Mouse (Mus musculus) ES-Bruce4 (cell line): Measurements from ENCODE around the gene F12. TPM values are rescaled to one million over a fixed set of nuclear protein-coding genes. Genes with fewer than 3 reads are reported as not detected.

Experiments
- H3K27ac ChIP-seq: 2 replicates; pipeline ENCODE4 v1.5.1; 2012; ENCODE audit warnings: low read length, inconsistent platforms; ENCODE audit not compliant: insufficient read depth
- H3K27me3 ChIP-seq: 2 replicates; pipeline ENCODE4 v1.6.1; 2012; ENCODE audit warnings: mild to moderate bottlenecking, low read length, inconsistent platforms; ENCODE audit not compliant: control insufficient read depth, poor library complexity, insufficient read depth, severe bottlenecking
- H3K36me3 ChIP-seq: 2 replicates; pipeline ENCODE4 v1.6.1; 2012; ENCODE audit warnings: inconsistent platforms, mild to moderate bottlenecking, low read length, moderate library complexity; ENCODE audit not compliant: control insufficient read depth, poor library complexity, insufficient read depth, severe bottlenecking
- H3K4me1 ChIP-seq: one replicate; pipeline ENCODE4 v1.8.1; 2011; ENCODE audit warnings: low read length; ENCODE audit not compliant: control insufficient read depth, insufficient read depth
- H3K4me3 ChIP-seq: 2 replicates; pipeline ENCODE4 v1.5.1; 2011; ENCODE audit warnings: low read depth, mild to moderate bottlenecking, low read length
- H3K9ac ChIP-seq: 2 replicates; pipeline ENCODE4 v1.6.1; 2012; ENCODE audit warnings: low read depth, mild to moderate bottlenecking, inconsistent platforms; ENCODE audit not compliant: poor library complexity, severe bottlenecking
- H3K9me3 ChIP-seq: replicated peaks from 2 replicates; pipeline ENCODE4 v1.6.1; 2012; ENCODE audit warnings: mild to moderate bottlenecking, low read length, inconsistent platforms; ENCODE audit not compliant: control insufficient read depth, poor library complexity, insufficient read depth, severe bottlenecking
- CTCF ChIP-seq: IDR thresholded peaks from one replicate; pipeline ENCODE4 v1.8.1; 2011; ENCODE audit warnings: low read depth, low read length
- EP300 ChIP-seq: IDR thresholded peaks from 2 replicates; pipeline ENCODE4 v1.6.1; 2011; ENCODE audit warnings: low read depth, low read length; ENCODE audit not compliant: insufficient read depth
- POLR2A ChIP-seq: IDR thresholded peaks from one replicate; pipeline ENCODE4 v1.8.1; 2011; ENCODE audit warnings: low read length; ENCODE audit not compliant: insufficient read depth
- polyA plus RNA-seq: library from polyadenylated mRNA; stranded (reverse); fragments of >200 nt; gene quantifications from 2 replicates; pipeline ENCODE4 v1.2.4, GENCODE M21; 2011; ENCODE audit warnings: low read depth; ENCODE audit not compliant: missing spikeins, insufficient read depth, insufficient read length

Gene F12
- polyA plus RNA-seq, 1 experiment: not detected

- H3K36me3 ChIP-seq: no peaks in the 10 kb centered on the region
- no peaks in the 10 kb centered on the region for H3K9me3 ChIP-seq
- H3K4me1 ChIP-seq: no peaks in the 10 kb centered on the region
- H3K27ac ChIP-seq: no peak overlapping the region
- no peaks in the 10 kb centered on the region for H3K27me3 ChIP-seq
- TF ChIP-seq EP300 (no peak), CTCF (no peak), POLR2A (no peak)
- H3K9ac ChIP-seq: no peak overlapping the region
- H3K4me3 ChIP-seq: no peak overlapping the region
Observed at GRCm38 (mm10) chr13:55371007-55371681, 55.4 kb downstream of the F12 start.

DNA sequence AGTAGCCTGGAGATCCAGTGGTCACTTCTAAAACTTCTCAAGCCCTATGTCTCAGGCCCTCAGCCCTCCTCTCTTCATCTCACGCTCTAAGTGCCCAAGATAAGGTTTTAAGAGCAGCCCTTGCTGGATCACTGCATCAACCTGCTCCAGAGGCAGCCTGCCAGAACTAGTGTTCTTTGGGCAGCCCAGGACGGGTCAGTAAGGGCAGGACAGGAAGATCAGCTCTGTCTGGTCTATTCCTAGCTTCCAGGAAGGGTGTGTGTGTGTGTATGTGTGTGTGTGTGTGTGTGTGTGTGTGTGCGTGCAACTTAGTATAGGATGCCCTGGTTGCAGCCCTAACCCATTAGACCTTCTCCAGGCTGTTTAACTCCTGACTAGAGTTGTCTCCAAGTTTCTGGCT is 56.4 kb downstream of the F12 start:
- H3K36me3 ChIP-seq: no peaks in the 10 kb centered on the region
- no peaks in the 10 kb centered on the region for H3K9me3 ChIP-seq
- H3K27me3 ChIP-seq: no peaks in the 10 kb centered on the region
- TF ChIP-seq EP300 (no peak), CTCF (no peak), POLR2A (no peak)
- H3K4me1 ChIP-seq: no peaks in the 10 kb centered on the region
- H3K27ac ChIP-seq: no peak overlapping the region
- H3K4me3 ChIP-seq: no peak overlapping the region
- no peak overlapping the region for H3K9ac ChIP-seq

DNA sequence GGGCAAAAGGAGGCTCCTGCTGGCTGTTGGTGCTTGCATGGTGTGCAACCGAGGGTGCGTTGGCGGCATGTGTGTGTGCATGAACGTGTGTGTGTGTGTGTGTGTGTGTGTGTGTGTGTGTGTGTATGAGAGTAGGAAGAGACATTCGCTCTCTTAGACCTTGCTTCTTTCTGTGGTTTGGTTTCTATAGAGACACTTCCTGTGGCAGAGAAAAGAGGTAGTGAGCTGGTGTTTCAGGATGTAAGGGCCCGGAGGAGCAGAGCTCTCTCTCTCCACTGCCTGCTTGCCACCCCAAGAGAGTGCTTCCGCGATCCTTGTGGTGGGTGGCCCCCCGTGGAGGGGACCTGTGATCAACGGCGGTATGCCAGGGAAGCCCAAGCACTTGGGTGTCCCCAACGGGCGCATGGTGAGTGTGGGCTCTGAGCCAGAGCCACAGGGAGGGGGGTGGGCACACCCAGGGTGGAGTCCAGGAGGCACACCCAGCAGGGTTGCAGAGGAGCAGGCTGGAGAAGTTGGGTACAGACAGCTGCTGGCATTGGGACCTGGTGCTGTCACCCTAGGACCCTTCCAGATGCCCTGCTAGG is 57.0 kb downstream of the F12 start, which contains the start of gene Rgs14:
Gene Rgs14, plus strand, starts transcription at position 202 of the 584 bp plus-strand sequence.
- Histone ChIP-seq H3K27me3 (no peaks in the 10 kb centered on the region), H3K9me3 (no peaks in the 10 kb centered on the region), H3K4me1 (no peaks in the 10 kb centered on the region), H3K9ac (no peak within 1 kb of the TSS), H3K4me3 (no peak within 1 kb of the TSS), H3K36me3 (no peaks in the 10 kb centered on the region), H3K27ac (no peak within 1 kb of the TSS)
- TF ChIP-seq EP300 (no peak), CTCF (no peak), POLR2A (no peak)

GRCm38 (mm10) chr13:55368401-55368800 is 58.2 kb downstream of the F12 start:
- Histone ChIP-seq H3K27ac (no peak overlapping the region), H3K9me3 (no peaks in the 10 kb centered on the region), H3K9ac (no peak overlapping the region), H3K27me3 (no peaks in the 10 kb centered on the region), H3K4me1 (no peaks in the 10 kb centered on the region), H3K4me3 (no peak overlapping the region), H3K36me3 (no peaks in the 10 kb centered on the region)
- no peak for TF ChIP-seq POLR2A
- TF ChIP-seq EP300: no peak
- TF ChIP-seq CTCF: no peak

Other genes with a start within 250 kb of the F12 start
- 162 TPM in 2 replicates for gene Nsd1, start 217.0 kb downstream of the F12 start, polyA plus RNA-seq
- gene Prelid1, start 106.3 kb downstream of the F12 start, polyA plus RNA-seq: 230 and 234 TPM in 2 replicates
- 40.5 and 42.8 TPM in 2 replicates for gene Rab24, start 104.8 kb downstream of the F12 start, polyA plus RNA-seq
- 5.1 and 6.5 TPM in 2 replicates for gene Mxd3, start 97.0 kb downstream of the F12 start, polyA plus RNA-seq
- gene Lman2, start 64.0 kb downstream of the F12 start, polyA plus RNA-seq: 38.5 and 45.2 TPM in 2 replicates
- gene Rgs14, start 57.1 kb downstream of the F12 start, polyA plus RNA-seq: 2.8 and 3.6 TPM in 2 replicates
- not detected in 2 replicates for gene Slc34a1, start 28.6 kb downstream of the F12 start, polyA plus RNA-seq
- gene Pfn3, start 11.6 kb downstream of the F12 start, polyA plus RNA-seq: not detected in 2 replicates
- gene Grk6, start 18.3 kb upstream of the F12 start, polyA plus RNA-seq: 58.2 and 63.4 TPM in 2 replicates
- 3.1 and 3.4 TPM in 2 replicates for gene Prr7, start 37.5 kb upstream of the F12 start, polyA plus RNA-seq
- 43.6 and 44.3 TPM in 2 replicates for gene Dbn1, start 61.3 kb upstream of the F12 start, polyA plus RNA-seq
- gene Pdlim7, start 86.9 kb upstream of the F12 start, polyA plus RNA-seq: 84.4 and 97.7 TPM in 2 replicates
- gene Dok3, start 102.5 kb upstream of the F12 start, polyA plus RNA-seq: 0.39 and 1.0 TPM in 2 replicates
- 55.2 and 63.9 TPM in 2 replicates for gene Ddx41, start 109.9 kb upstream of the F12 start, polyA plus RNA-seq
- gene Fam193b, start 144.3 kb upstream of the F12 start, polyA plus RNA-seq: 41.8 and 47.7 TPM in 2 replicates
- 94.2 and 95.2 TPM in 2 replicates for gene Tmed9, start 146.9 kb upstream of the F12 start, polyA plus RNA-seq
- 10.3 and 10.5 TPM in 2 replicates for gene B4galt7, start 173.1 kb upstream of the F12 start, polyA plus RNA-seq
- 22.6 and 26.3 TPM in 2 replicates for gene Caml, start 196.2 kb upstream of the F12 start, polyA plus RNA-seq
- gene Ddx46, start 208.2 kb upstream of the F12 start, polyA plus RNA-seq: 103 and 113 TPM in 2 replicates